Mouse (Mus musculus): ENCODE data around the gene Nell2. TPM values are rescaled to one million over a fixed set of nuclear protein-coding genes. Genes with fewer than 3 reads are reported as not detected.

Nell2 gene
- polyA plus RNA-seq, 1 experiment from 2014 or later = 1.8 TPM

GRCm38 (mm10) chr15:95437740-95438139 lies 90.6 kb downstream of the Nell2 start:
- Histone ChIP-seq H3K4me2 (no peak overlapping the region), H3K27ac (ENCODE audit: low read depth, low read length) (no peak overlapping the region), H3K36me3 (ENCODE audit: control insufficient read depth, insufficient read depth, low read length) (no peaks in the 10 kb centered on the region), H3K9me3 (ENCODE audit: control insufficient read depth, low read length) (no peaks in the 10 kb centered on the region), H3K9ac (ENCODE audit: low read depth, low read length) (no peak overlapping the region), H3K4me1 (replicated peaks; ENCODE audit: control insufficient read depth, insufficient read depth, low read length) (no peaks in the 10 kb centered on the region), H3K4me3 (ENCODE audit: low read depth, low read length) (no peak overlapping the region), H3K27me3 (replicated peaks; ENCODE audit: control insufficient read depth, insufficient read depth, low read length) (no peaks in the 10 kb centered on the region)
- no peak for ATAC-seq (replicated peaks; ENCODE audit: low FRiP score)
- DNase-seq (ENCODE audit: low spot score) = no peak
- WGBS = 79% methylated on average over 4 of the region's 4 CpGs

- Histone ChIP-seq H3K27me3 (replicated peaks; ENCODE audit: control insufficient read depth, insufficient read depth, low read length) (no peaks in the 10 kb centered on the region), H3K9ac (ENCODE audit: low read depth, low read length) (no peak overlapping the region), H3K4me1 (replicated peaks; ENCODE audit: control insufficient read depth, insufficient read depth, low read length) (no peaks in the 10 kb centered on the region), H3K9me3 (ENCODE audit: control insufficient read depth, low read length) (no peaks in the 10 kb centered on the region), H3K36me3 (ENCODE audit: control insufficient read depth, insufficient read depth, low read length) (no peaks in the 10 kb centered on the region), H3K27ac (ENCODE audit: low read depth, low read length) (no peak overlapping the region), H3K4me3 (ENCODE audit: low read depth, low read length) (no peak overlapping the region), H3K4me2 (no peak overlapping the region)
- WGBS = 70% methylated on average over 1 of the region's 1 CpGs
- ATAC-seq (replicated peaks; ENCODE audit: low FRiP score) (no peak), DNase-seq (ENCODE audit: low spot score) (no peak)
Measured at GRCm38 (mm10) chr15:95436261-95436660, 92.1 kb downstream of the Nell2 start.

DNA sequence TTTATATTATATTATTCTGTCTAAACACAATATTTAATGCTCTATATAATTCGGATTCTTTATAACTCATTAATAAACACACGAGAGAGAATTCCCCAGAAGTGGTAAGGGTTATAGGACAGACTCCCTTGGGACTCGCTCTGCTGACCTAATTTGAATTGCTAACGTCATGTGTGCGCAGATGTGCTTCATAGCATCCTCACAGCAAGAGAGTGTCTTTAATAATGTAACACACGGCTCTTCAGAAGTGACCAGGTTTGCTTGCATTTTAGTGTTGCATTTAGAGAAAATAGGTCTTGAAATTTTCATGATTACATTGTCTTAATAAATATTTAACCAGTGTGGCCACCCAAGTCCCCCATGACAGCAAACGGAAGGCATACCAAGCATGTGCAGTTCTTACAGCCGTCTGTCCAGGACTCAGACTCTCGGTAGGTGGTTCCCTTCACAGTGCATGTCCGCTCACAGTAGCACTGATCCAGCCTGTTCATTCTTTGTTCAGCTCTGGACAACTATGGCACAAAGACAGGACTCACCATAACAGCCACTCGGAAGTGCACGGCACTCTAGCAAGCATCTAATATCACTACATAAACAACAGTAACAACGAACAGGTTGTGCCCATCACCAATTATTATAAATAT lies 97.1 kb downstream of the Nell2 start:
- 84% methylated on average over 13 of the region's 13 CpGs for WGBS
- Histone ChIP-seq H3K9ac (ENCODE audit: low read depth, low read length) (no peak overlapping the region), H3K27me3 (replicated peaks; ENCODE audit: control insufficient read depth, insufficient read depth, low read length) (no peaks in the 10 kb centered on the region), H3K27ac (ENCODE audit: low read depth, low read length) (no peak overlapping the region), H3K4me1 (replicated peaks; ENCODE audit: control insufficient read depth, insufficient read depth, low read length) (no peaks in the 10 kb centered on the region), H3K4me2 (no peak overlapping the region), H3K36me3 (ENCODE audit: control insufficient read depth, insufficient read depth, low read length) (no peaks in the 10 kb centered on the region), H3K4me3 (ENCODE audit: low read depth, low read length) (no peak overlapping the region), H3K9me3 (ENCODE audit: control insufficient read depth, low read length) (no peaks in the 10 kb centered on the region)
- no peak for ATAC-seq (replicated peaks; ENCODE audit: low FRiP score)
- no peak for DNase-seq (ENCODE audit: low spot score)

DNA sequence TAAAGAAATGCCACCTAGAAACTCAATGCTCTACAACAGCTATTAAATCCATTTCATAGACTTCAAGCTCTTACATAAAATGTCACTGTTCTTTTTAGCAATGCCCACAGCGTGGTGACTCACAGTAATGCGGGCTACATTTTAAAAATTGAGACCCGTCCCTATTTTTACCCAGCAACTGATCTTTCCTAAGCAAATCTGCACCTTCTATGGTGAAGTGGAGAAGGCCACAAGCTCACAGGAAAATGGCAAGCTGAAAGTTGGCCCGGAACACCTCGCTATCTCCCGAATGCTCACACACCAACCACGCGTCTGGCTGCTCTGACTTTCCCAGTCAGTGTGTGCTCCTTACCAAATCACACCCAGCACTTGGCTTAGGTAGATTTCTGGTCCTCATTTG lies 98.4 kb downstream of the Nell2 start:
- H3K36me3 ChIP-seq (ENCODE audit: control insufficient read depth, insufficient read depth, low read length) = no peaks in the 10 kb centered on the region
- H3K27me3 ChIP-seq (replicated peaks; ENCODE audit: control insufficient read depth, insufficient read depth, low read length) = no peaks in the 10 kb centered on the region
- H3K4me2 ChIP-seq = no peak overlapping the region
- H3K4me3 ChIP-seq (ENCODE audit: low read depth, low read length) = no peak overlapping the region
- no peak overlapping the region for H3K27ac ChIP-seq (ENCODE audit: low read depth, low read length)
- WGBS = 90% methylated on average over 8 of the region's 8 CpGs
- H3K9me3 ChIP-seq (ENCODE audit: control insufficient read depth, low read length) = no peaks in the 10 kb centered on the region
- H3K4me1 ChIP-seq (replicated peaks; ENCODE audit: control insufficient read depth, insufficient read depth, low read length) = no peaks in the 10 kb centered on the region
- H3K9ac ChIP-seq (ENCODE audit: low read depth, low read length) = no peak overlapping the region
- no peak for ATAC-seq (replicated peaks; ENCODE audit: low FRiP score)
- DNase-seq (ENCODE audit: low spot score) = no peak

GRCm38 (mm10) chr15:95428003-95428663 lies 100.2 kb downstream of the Nell2 start:
- DNase-seq (ENCODE audit: low spot score) (no peak), ATAC-seq (replicated peaks; ENCODE audit: low FRiP score) (no peak)
- no peak overlapping the region for H3K4me2 ChIP-seq
- no peaks in the 10 kb centered on the region for H3K4me1 ChIP-seq (replicated peaks; ENCODE audit: control insufficient read depth, insufficient read depth, low read length)
- H3K36me3 ChIP-seq (ENCODE audit: control insufficient read depth, insufficient read depth, low read length) = no peaks in the 10 kb centered on the region
- 83% methylated on average over 7 of the region's 7 CpGs for WGBS
- no peak overlapping the region for H3K27ac ChIP-seq (ENCODE audit: low read depth, low read length)
- no peak overlapping the region for H3K9ac ChIP-seq (ENCODE audit: low read depth, low read length)
- H3K4me3 ChIP-seq (ENCODE audit: low read depth, low read length) = no peak overlapping the region
- H3K27me3 ChIP-seq (replicated peaks; ENCODE audit: control insufficient read depth, insufficient read depth, low read length) = no peaks in the 10 kb centered on the region
- H3K9me3 ChIP-seq (ENCODE audit: control insufficient read depth, low read length) = no peaks in the 10 kb centered on the region

DNA sequence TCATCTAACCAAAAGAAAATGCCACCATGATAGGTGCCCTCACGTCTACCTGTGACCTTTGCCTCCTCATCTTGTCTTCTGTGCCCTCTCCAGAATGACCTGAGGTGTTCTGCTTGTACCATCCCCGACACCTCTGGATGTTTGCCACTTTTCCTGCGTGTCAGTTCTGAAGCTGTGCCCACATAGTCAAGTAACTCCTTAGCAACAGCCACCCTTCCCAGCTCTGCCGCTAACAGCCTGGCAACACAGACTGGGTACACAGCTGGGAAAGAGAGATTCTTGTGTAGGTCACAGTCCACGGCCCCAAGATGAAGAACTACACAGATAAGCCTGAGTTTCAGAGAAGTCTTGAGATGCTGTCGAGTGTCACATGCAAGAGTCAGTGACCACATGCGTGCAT lies 103.3 kb downstream of the Nell2 start:
- no peak overlapping the region for H3K4me3 ChIP-seq (ENCODE audit: low read depth, low read length)
- H3K27ac ChIP-seq (ENCODE audit: low read depth, low read length) = no peak overlapping the region
- WGBS = 81% methylated on average over 7 of the region's 7 CpGs
- no peaks in the 10 kb centered on the region for H3K4me1 ChIP-seq (replicated peaks; ENCODE audit: control insufficient read depth, insufficient read depth, low read length)
- H3K36me3 ChIP-seq (ENCODE audit: control insufficient read depth, insufficient read depth, low read length) = no peaks in the 10 kb centered on the region
- no peak overlapping the region for H3K9ac ChIP-seq (ENCODE audit: low read depth, low read length)
- no peaks in the 10 kb centered on the region for H3K9me3 ChIP-seq (ENCODE audit: control insufficient read depth, low read length)
- ATAC-seq (replicated peaks; ENCODE audit: low FRiP score) (no peak), DNase-seq (ENCODE audit: low spot score) (no peak)
- H3K4me2 ChIP-seq = no peak overlapping the region
- H3K27me3 ChIP-seq (replicated peaks; ENCODE audit: control insufficient read depth, insufficient read depth, low read length) = no peaks in the 10 kb centered on the region

DNA sequence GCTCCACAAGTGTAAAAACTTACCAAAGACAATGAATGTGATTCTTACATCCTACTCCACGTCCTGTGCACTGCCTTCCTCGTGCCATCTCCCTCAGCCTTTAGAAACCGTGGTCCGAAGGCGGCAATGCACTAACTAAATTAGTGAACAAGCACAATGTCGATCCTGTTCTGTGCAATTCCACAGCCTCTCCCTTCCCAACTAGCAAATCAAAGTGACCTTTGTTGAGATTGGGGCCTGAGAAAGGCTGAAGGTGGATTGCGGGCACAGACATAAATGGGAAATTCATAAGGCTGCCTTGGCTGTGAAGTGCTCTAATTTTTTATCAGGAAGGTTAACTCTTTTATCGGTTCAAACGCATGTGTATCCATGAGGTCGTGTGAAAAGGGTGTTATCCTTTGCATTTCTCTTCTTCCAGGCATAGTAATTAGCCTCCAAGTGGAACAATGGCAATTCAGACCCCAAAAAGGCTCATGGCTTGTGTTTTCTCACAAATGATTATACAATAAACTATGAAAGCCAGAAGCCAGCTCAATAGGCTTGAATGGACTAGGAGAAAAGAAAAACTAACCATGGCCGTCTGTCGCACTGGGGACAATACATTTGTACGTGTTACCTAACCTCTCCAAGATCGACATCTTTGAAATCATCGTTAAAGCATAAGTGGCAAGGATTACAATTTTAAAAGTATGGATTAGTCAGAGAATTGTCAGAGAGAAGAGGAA lies 106.0 kb downstream of the Nell2 start:
- 89% methylated on average over 15 of the region's 15 CpGs for WGBS
- ATAC-seq (replicated peaks; ENCODE audit: low FRiP score) = no peak
- no peaks in the 10 kb centered on the region for H3K36me3 ChIP-seq (ENCODE audit: control insufficient read depth, insufficient read depth, low read length)

DNA sequence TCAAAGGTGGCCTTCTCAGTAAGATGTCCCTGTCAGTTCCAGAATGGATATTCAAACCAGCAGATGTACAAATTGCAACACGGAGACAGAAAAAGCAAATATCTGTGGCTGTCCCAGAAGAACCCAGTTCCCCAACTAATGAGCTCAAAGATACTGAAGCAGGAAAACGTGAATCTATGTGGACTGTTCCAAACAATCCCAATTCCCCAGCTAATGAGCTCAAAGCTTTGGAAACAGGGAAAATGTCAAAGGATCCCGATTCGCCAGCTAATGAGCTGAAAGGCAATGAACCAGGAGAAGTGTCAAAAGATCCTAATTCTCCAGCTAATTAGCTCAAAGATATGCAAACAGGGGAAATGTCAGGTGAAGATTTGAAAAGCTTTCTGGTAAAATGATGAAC lies 109.7 kb downstream of the Nell2 start:
- no peaks in the 10 kb centered on the region for H3K4me1 ChIP-seq (replicated peaks; ENCODE audit: control insufficient read depth, insufficient read depth, low read length)
- H3K9ac ChIP-seq (ENCODE audit: low read depth, low read length) = no peak overlapping the region
- no peaks in the 10 kb centered on the region for H3K36me3 ChIP-seq (ENCODE audit: control insufficient read depth, insufficient read depth, low read length)
- H3K4me2 ChIP-seq = no peak overlapping the region
- no peaks in the 10 kb centered on the region for H3K27me3 ChIP-seq (replicated peaks; ENCODE audit: control insufficient read depth, insufficient read depth, low read length)
- no peak overlapping the region for H3K4me3 ChIP-seq (ENCODE audit: low read depth, low read length)
- H3K9me3 ChIP-seq (ENCODE audit: control insufficient read depth, low read length) = no peaks in the 10 kb centered on the region
- ATAC-seq (replicated peaks; ENCODE audit: low FRiP score) (no peak), DNase-seq (ENCODE audit: low spot score) (no peak)
- 74% methylated on average over 4 of the region's 4 CpGs for WGBS
- no peak overlapping the region for H3K27ac ChIP-seq (ENCODE audit: low read depth, low read length)

More for the DNA sequence above, 106.0 kb downstream of the Nell2 start:
- no peak overlapping the region for H3K4me2 ChIP-seq
- no peaks in the 10 kb centered on the region for H3K4me1 ChIP-seq (replicated peaks; ENCODE audit: control insufficient read depth, insufficient read depth, low read length)
- no peaks in the 10 kb centered on the region for H3K9me3 ChIP-seq (ENCODE audit: control insufficient read depth, low read length)
- DNase-seq (ENCODE audit: low spot score) = no peak
- H3K27me3 ChIP-seq (replicated peaks; ENCODE audit: control insufficient read depth, insufficient read depth, low read length) = no peaks in the 10 kb centered on the region
- no peak overlapping the region for H3K27ac ChIP-seq (ENCODE audit: low read depth, low read length)
- H3K9ac ChIP-seq (ENCODE audit: low read depth, low read length) = no peak overlapping the region
- no peak overlapping the region for H3K4me3 ChIP-seq (ENCODE audit: low read depth, low read length)
